Mouse (Mus musculus) CH12.LX (cell line): Measurements from ENCODE around the gene Mgat2. TPM values are rescaled to one million over a fixed set of nuclear protein-coding genes. Genes with fewer than 3 reads are reported as not detected.

Experiments
- DNase-seq: peaks from one replicate; pipeline ENCODE4 v3.0.0-alpha.2; 2013; ENCODE audit errors: extremely low read depth
- H3K27ac ChIP-seq: 2 replicates; pipeline ENCODE4 v1.5.1; 2012; ENCODE audit warnings: low read depth, mild to moderate bottlenecking, control low read depth, moderate library complexity; ENCODE audit not compliant: insufficient read depth
- H3K27me3 ChIP-seq: replicated peaks from 2 replicates; pipeline ENCODE3; 2012; ENCODE audit warnings: inconsistent platforms
- H3K36me3 ChIP-seq, 2 experiments: replicated peaks in 1 of 2; 2 replicates each; pipeline versions ENCODE3 to v1.6.1; 2012; ENCODE audit warnings: inconsistent platforms in 1 of 2, low read length in 1 of 2, mild to moderate bottlenecking in 1 of 2, mixed read lengths in 1 of 2, moderate library complexity in 1 of 2; ENCODE audit not compliant: control insufficient read depth in 1 of 2, insufficient read depth in 1 of 2
- H3K4me1 ChIP-seq, 2 experiments: 2 replicates each; pipeline ENCODE4 v1.6.1; 2012; ENCODE audit warnings: inconsistent platforms in 1 of 2, moderate library complexity in 1 of 2; ENCODE audit not compliant: insufficient read depth in 2 of 2, control insufficient read depth in 1 of 2
- H3K4me2 ChIP-seq: 2 replicates; pipeline ENCODE4 v1.6.1; 2012; ENCODE audit warnings: low read depth, mild to moderate bottlenecking, control low read depth; ENCODE audit not compliant: poor library complexity, insufficient read depth, severe bottlenecking
- H3K4me3 ChIP-seq, 3 experiments: fragments of 150-350 bp in 1 of 3; sonication (generic) in 1 of 3; replicated peaks in 1 of 3; 2 replicates each; pipeline versions ENCODE3 to v1.5.1; 2011 to 2012; ENCODE audit warnings: low read depth in 2 of 3, low read length in 2 of 3, mild to moderate bottlenecking in 2 of 3, moderate library complexity in 2 of 3, control low read depth in 1 of 3, improper control_type of control experiment in 1 of 3, inconsistent platforms in 1 of 3, mixed read lengths in 1 of 3; ENCODE audit not compliant: poor library complexity in 1 of 3
- H3K79me2 ChIP-seq: replicated peaks from 2 replicates; pipeline ENCODE4 v1.6.1; 2012; ENCODE audit warnings: mild to moderate bottlenecking, moderate library complexity; ENCODE audit not compliant: control insufficient read depth, poor library complexity, insufficient read depth, severe bottlenecking; ENCODE audit errors: extremely low read depth
- H3K9ac ChIP-seq: 2 replicates; pipeline ENCODE4 v1.6.1; 2012; ENCODE audit warnings: low read depth, mild to moderate bottlenecking, control low read depth, moderate library complexity; ENCODE audit not compliant: insufficient read depth
- H3K9me3 ChIP-seq: replicated peaks from 2 replicates; pipeline ENCODE3; 2012; ENCODE audit warnings: low read length, inconsistent platforms, mixed read lengths
- BHLHE40 ChIP-seq: IDR thresholded peaks from 2 replicates; pipeline ENCODE4 v1.6.1; 2011; ENCODE audit warnings: mild to moderate bottlenecking, low read depth, low read length, improper control_type of control experiment
- CHD1 ChIP-seq: IDR thresholded peaks from 2 replicates; pipeline ENCODE4 v1.6.1; 2012; ENCODE audit warnings: low read depth, low read length, improper control_type of control experiment, inconsistent platforms
- CHD2 ChIP-seq: IDR thresholded peaks from 2 replicates; pipeline ENCODE4 v1.6.1; 2011; ENCODE audit warnings: low read length, improper control_type of control experiment
- EP300 ChIP-seq: IDR thresholded peaks from 2 replicates; pipeline ENCODE4 v1.6.1; 2011; ENCODE audit warnings: low read length, improper control_type of control experiment
- ETS1 ChIP-seq: conservative IDR thresholded peaks from 2 replicates; pipeline ENCODE4 v1.6.1; 2012; ENCODE audit warnings: low read depth, mild to moderate bottlenecking, inconsistent platforms, low read length, improper control_type of control experiment, moderate library complexity
- IRF4 ChIP-seq: IDR thresholded peaks from 2 replicates; pipeline ENCODE4 v1.6.1; 2014; ENCODE audit warnings: low read depth, mild to moderate bottlenecking, inconsistent platforms, low read length, improper control_type of control experiment
- JUN ChIP-seq: IDR thresholded peaks from 2 replicates; pipeline ENCODE4 v1.6.1; 2011; ENCODE audit warnings: low read depth, mild to moderate bottlenecking, low read length, improper control_type of control experiment, moderate library complexity; ENCODE audit not compliant: insufficient read depth
- JUND ChIP-seq: conservative IDR thresholded peaks from 2 replicates; pipeline ENCODE4 v1.6.1; 2011; ENCODE audit warnings: low read depth, low read length, improper control_type of control experiment
- MAFK ChIP-seq: IDR thresholded peaks from 2 replicates; pipeline ENCODE4 v1.6.1; 2011; ENCODE audit warnings: low read length, improper control_type of control experiment; ENCODE audit not compliant: insufficient replicate concordance
- MEF2A ChIP-seq: IDR thresholded peaks from 2 replicates; pipeline ENCODE4 v1.6.1; 2014; ENCODE audit warnings: low read depth, mild to moderate bottlenecking, inconsistent platforms, low read length, improper control_type of control experiment, borderline replicate concordance
- MXI1 ChIP-seq: IDR thresholded peaks from 2 replicates; pipeline ENCODE4 v1.6.1; 2011; ENCODE audit warnings: mild to moderate bottlenecking, low read depth, low read length, improper control_type of control experiment
- MYC ChIP-seq: IDR thresholded peaks from 2 replicates; pipeline ENCODE4 v1.6.1; 2011; ENCODE audit warnings: low read depth, mild to moderate bottlenecking, improper control_type of control experiment, low read length
- NELFE ChIP-seq: IDR thresholded peaks from 2 replicates; pipeline ENCODE4 v1.6.1; 2011; ENCODE audit warnings: low read depth, low read length, improper control_type of control experiment
- NRF1 ChIP-seq: IDR thresholded peaks from 2 replicates; pipeline ENCODE4 v1.6.1; 2014; ENCODE audit warnings: low read depth, mild to moderate bottlenecking, inconsistent platforms, low read length, improper control_type of control experiment, moderate library complexity
- POLR2A ChIP-seq: IDR thresholded peaks from 2 replicates; pipeline ENCODE4 v1.6.1; 2011; ENCODE audit warnings: low read depth, mild to moderate bottlenecking, improper control_type of control experiment, low read length
- RAD21 ChIP-seq: IDR thresholded peaks from 2 replicates; pipeline ENCODE4 v1.6.1; 2011; ENCODE audit warnings: low read depth, mild to moderate bottlenecking, low read length, improper control_type of control experiment, moderate library complexity
- RCOR1 ChIP-seq: conservative IDR thresholded peaks from 2 replicates; pipeline ENCODE4 v1.6.1; 2012; ENCODE audit warnings: low read depth, mild to moderate bottlenecking, inconsistent platforms, low read length, improper control_type of control experiment
- SIN3A ChIP-seq: IDR thresholded peaks from 2 replicates; pipeline ENCODE4 v1.6.1; 2012; ENCODE audit warnings: low read length, improper control_type of control experiment, inconsistent platforms
- SMC3 ChIP-seq: IDR thresholded peaks from 2 replicates; pipeline ENCODE4 v1.6.1; 2011; ENCODE audit warnings: low read depth, low read length, improper control_type of control experiment
- TBP ChIP-seq: conservative IDR thresholded peaks from 2 replicates; pipeline ENCODE4 v1.6.1; 2011; ENCODE audit warnings: low read depth, low read length, improper control_type of control experiment
- TCF12 ChIP-seq: IDR thresholded peaks from 2 replicates; pipeline ENCODE4 v1.6.1; 2014; ENCODE audit warnings: low read depth, mild to moderate bottlenecking, inconsistent platforms, low read length, improper control_type of control experiment
- USF2 ChIP-seq: conservative IDR thresholded peaks from 2 replicates; pipeline ENCODE4 v1.6.1; 2011; ENCODE audit warnings: low read depth, low read length, improper control_type of control experiment
- ZKSCAN1 ChIP-seq: IDR thresholded peaks from 2 replicates; pipeline ENCODE4 v1.6.1; 2012; ENCODE audit warnings: low read depth, inconsistent platforms, low read length, improper control_type of control experiment, borderline replicate concordance
- ZNF384 ChIP-seq: IDR thresholded peaks from 2 replicates; pipeline ENCODE4 v1.6.1; 2012; ENCODE audit warnings: low read depth, low read length, improper control_type of control experiment, inconsistent platforms
- dilution Hi-C: fragments of 300-500 bp; cut with MboI; formaldehyde crosslinking; loops from 2 replicates; pipeline ENCODE4 v1.14.3; 2020; ENCODE audit warnings: low sequenced_read_pairs; ENCODE audit not compliant: extremely low pct_unique_long_range_greater_than_20kb, extremely low pct_ligation_motif_present
- in situ Hi-C: fragments of 300-500 bp; cut with MboI; formaldehyde crosslinking; loops from 3 replicates; pipeline ENCODE4 v1.14.3; 2019; ENCODE audit warnings: low sequenced_read_pairs, low pct_ligation_motif_present, low pct_unique_long_range_greater_than_20kb, mixed read lengths
- polyA plus RNA-seq: library from polyadenylated mRNA; unstranded; fragments of >175 nt; gene quantifications from 2 replicates; pipeline ENCODE4 v1.2.1, GENCODE M21; 2012; ENCODE audit warnings: low read depth; ENCODE audit not compliant: insufficient read length
- total RNA-seq, 2 experiments: library from RNA; depleted of rRNA; stranded (reverse); fragments of 300-350 nt in 1 of 2; fragments of >200 nt in 1 of 2; gene quantifications; 2 replicates each; pipeline ENCODE4 v1.2.3; 2012 to 2014

The Mgat2 gene
- total and polyA plus RNA-seq, 3 experiments = 54.2 to 106 (median 58.1) TPM

- Histone ChIP-seq H3K27ac (no peak overlapping the region), H3K4me3 (no peak overlapping the region), H3K27me3 (no peaks in the 10 kb centered on the region), H3K9me3 (no peaks in the 10 kb centered on the region), H3K4me1 (peaks cover 2 to 31% of the 10 kb centered on the region in 2 experiments; a peak in 3 of 4 replicates), H3K9ac (no peak overlapping the region), H3K79me2 (no peaks in the 10 kb centered on the region), H3K4me2 (no peak overlapping the region), H3K36me3 (peaks cover 29 to 73% of the 10 kb centered on the region in 2 experiments)
- in situ Hi-C loops = loop anchor here (25.0 kb wide), 2 partner anchors 380 to 480 kb away; partner anchors contain the start of genes Sos2 and Vcpkmt
- TF ChIP-seq CHD2 = no peak
- TF ChIP-seq USF2 = no peak
- TF ChIP-seq POLR2A = no peak
- no peak for TF ChIP-seq NELFE
- no peak for TF ChIP-seq JUND
- no peak for TF ChIP-seq SMC3
- no peak for TF ChIP-seq MEF2A
- no peak for TF ChIP-seq MYC
- TF ChIP-seq IRF4 = no peak
- TF ChIP-seq TBP = no peak
- TF ChIP-seq ZNF384 = no peak
- TF ChIP-seq BHLHE40 = no peak
- TF ChIP-seq RCOR1 = no peak
- no peak for TF ChIP-seq EP300
- TF ChIP-seq MXI1 = no peak
- no peak for TF ChIP-seq TCF12
- TF ChIP-seq MAFK = no peak
- TF ChIP-seq ETS1 = no peak
- no peak for TF ChIP-seq RAD21
- TF ChIP-seq SIN3A = no peak
- DNase-seq = no peak
- dilution Hi-C loops = no loop called here
These were observed 23.4 kb downstream of the Mgat2 start for GRCm38 (mm10) chr12:69207396-69207795.

GRCm38 (mm10) chr12:69207926-69208325 lies 24.0 kb downstream of the Mgat2 start:
- Histone ChIP-seq H3K36me3 (peaks cover 28 to 69% of the 10 kb centered on the region in 2 experiments), H3K27me3 (no peaks in the 10 kb centered on the region), H3K9me3 (no peaks in the 10 kb centered on the region), H3K4me2 (no peak overlapping the region), H3K4me1 (peaks cover 2 to 34% of the 10 kb centered on the region in 2 experiments; a peak in 3 of 4 replicates), H3K27ac (no peak overlapping the region), H3K9ac (no peak overlapping the region), H3K79me2 (no peaks in the 10 kb centered on the region)
- dilution Hi-C loops = no loop called here
- in situ Hi-C loops = loop anchor here (25.0 kb wide), 2 partner anchors 379 to 479 kb away; partner anchors contain the start of genes Sos2 and Vcpkmt
- TF ChIP-seq JUND = no peak
- TF ChIP-seq NRF1 = no peak
- TF ChIP-seq JUN = no peak
- no peak for TF ChIP-seq BHLHE40
- TF ChIP-seq POLR2A = no peak
- TF ChIP-seq ZKSCAN1 = no peak
- no peak for TF ChIP-seq CHD1
- TF ChIP-seq, all 38 proteins: peak for 0
- H3K4me3 ChIP-seq = no peak overlapping the region
- no peak for DNase-seq
